Mouse (Mus musculus) heart, embryonic 14.5 days (tissue): ENCODE results near the gene Aox2. TPM values are rescaled to one million over a fixed set of nuclear protein-coding genes. Genes with fewer than 3 reads are reported as not detected.
"Not testable (repeated sequence)": the region's sequence is repeated elsewhere in the genome, so short reads cannot be mapped to it uniquely, and the experiment has no call there.

Experiments used
- ATAC-seq: fragments of 200-750 bp; cut with Nextera tagmentation; 2 replicates; pipeline ENCODE4 v1.8.0; 2017; ENCODE audit warnings: low read depth, moderate TSS enrichment; ENCODE audit not compliant: insufficient number of reproducible peaks, insufficient read depth, low FRiP score
- H3K27ac ChIP-seq, 2 experiments: fragments of 200-500 bp in 1 of 2; fragments of 300-500 bp in 1 of 2; sonication (generic) in 1 of 2; replicated peaks in 1 of 2; 2 replicates each; pipeline ENCODE4 v1.5.1; 2012 to 2014; ENCODE audit warnings: low read depth in 2 of 2, low read length in 2 of 2, control low read depth in 1 of 2, mild to moderate bottlenecking in 1 of 2, mixed read lengths in 1 of 2; ENCODE audit not compliant: control insufficient read depth in 1 of 2, insufficient read depth in 1 of 2
- H3K27me3 ChIP-seq: fragments of 300-500 bp; sonication (generic); 2 replicates; pipeline ENCODE4 v1.6.1; 2014; ENCODE audit warnings: mild to moderate bottlenecking, low read length, control low read depth; ENCODE audit not compliant: control insufficient read depth, insufficient read depth
- H3K36me3 ChIP-seq: fragments of 300-500 bp; sonication (generic); 2 replicates; pipeline ENCODE4 v1.6.1; 2014; ENCODE audit warnings: mild to moderate bottlenecking, control low read depth, low read length, mixed read lengths; ENCODE audit not compliant: control insufficient read depth, insufficient read depth
- H3K4me1 ChIP-seq, 2 experiments: fragments of 200-500 bp in 1 of 2; fragments of 300-500 bp in 1 of 2; sonication (generic) in 1 of 2; 2 replicates each; pipeline ENCODE4 v1.6.1; 2012 to 2014; ENCODE audit warnings: low read length in 2 of 2, control low read depth in 1 of 2, mixed read lengths in 1 of 2; ENCODE audit not compliant: control insufficient read depth in 2 of 2, insufficient read depth in 2 of 2
- H3K4me2 ChIP-seq: fragments of 300-500 bp; sonication (generic); 2 replicates; pipeline ENCODE4 v1.6.1; 2014; ENCODE audit warnings: mild to moderate bottlenecking, low read length
- H3K4me3 ChIP-seq, 2 experiments: fragments of 200-500 bp in 1 of 2; fragments of 300-500 bp in 1 of 2; sonication (generic) in 1 of 2; 2 replicates each; pipeline ENCODE4 v1.5.1; 2012 to 2014; ENCODE audit warnings: low read length in 2 of 2, mild to moderate bottlenecking in 2 of 2, control low read depth in 1 of 2, low read depth in 1 of 2, moderate library complexity in 1 of 2; ENCODE audit not compliant: control insufficient read depth in 1 of 2, insufficient read depth in 1 of 2
- H3K9ac ChIP-seq: fragments of 300-500 bp; sonication (generic); 2 replicates; pipeline ENCODE4 v1.6.1; 2014; ENCODE audit warnings: mild to moderate bottlenecking, low read length
- H3K9me3 ChIP-seq: fragments of 300-500 bp; sonication (generic); 2 replicates; pipeline ENCODE4 v1.6.1; 2016; ENCODE audit warnings: low read length, control low read depth; ENCODE audit not compliant: control insufficient read depth
- WGBS: fragments of 180-500 bp; shearing (Covaris S2); extraction: QIAGEN DNeasy Blood & Tissue Kit; methylation state at CpG from one replicate; pipeline ENCODE4 v1.1.7; 2014; 5-methylcytosine and 5-hydroxymethylcytosine counted together
- polyA plus RNA-seq: library from polyadenylated mRNA; unstranded; fragments of >200 nt; fragmentation: Nextera tagmentation; extraction: Ambion mirVana; gene quantifications from 2 replicates; pipeline ENCODE4 v1.2.1, GENCODE M21; 2014

Gene Aox2
- polyA plus RNA-seq, 1 experiment from 2014 or later = not detected

DNA sequence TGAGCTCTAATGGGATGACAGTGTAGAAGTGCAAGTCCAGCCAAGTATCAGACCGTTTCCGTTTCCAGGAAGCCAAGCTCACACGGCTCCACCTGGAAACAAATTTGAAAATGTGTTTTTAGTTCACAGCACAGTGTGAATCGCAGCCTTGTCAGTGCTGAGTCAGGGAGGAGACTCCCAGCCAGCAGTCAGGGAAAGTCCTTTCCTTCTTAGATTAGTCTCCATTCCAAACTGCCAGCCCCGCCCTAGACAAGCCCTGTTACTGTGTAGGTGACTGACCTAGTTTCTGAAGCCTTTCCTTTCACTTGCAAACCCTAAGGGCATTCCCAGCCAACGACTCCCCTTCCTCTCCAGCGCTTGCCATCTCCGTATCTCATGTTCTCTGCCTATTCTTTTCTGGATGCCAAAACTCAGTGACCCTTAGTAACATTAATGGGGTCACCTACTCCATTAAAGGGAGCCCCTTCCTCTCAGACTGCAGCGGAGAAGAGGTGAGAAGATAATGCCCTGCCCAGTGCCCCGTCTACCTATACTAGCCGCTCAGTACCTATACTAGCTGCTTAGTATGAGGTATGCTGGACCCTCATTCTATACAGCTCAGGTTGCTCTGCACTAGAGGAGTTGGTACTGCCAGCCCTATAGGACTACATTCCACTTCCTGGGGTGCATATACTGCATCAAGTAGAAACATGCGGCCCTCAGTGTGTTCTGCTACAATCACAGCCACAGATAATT, 88.8 kb downstream of the Aox2 start:
- peaks cover 3% of the 10 kb centered on the region; the same call in 1 of the 2 replicates for H3K9me3 ChIP-seq
- H3K4me1 ChIP-seq = peaks cover 2% of the 10 kb centered on the region in 2 experiments; a peak in 1 of 4 replicates
- H3K36me3 ChIP-seq = no peaks in the 10 kb centered on the region
- WGBS = 69% methylated on average over 12 of the region's 12 CpGs
- no peak for ATAC-seq
- H3K4me2 ChIP-seq = no peak overlapping the region
- no peak overlapping the region for H3K27ac ChIP-seq
- no peaks in the 10 kb centered on the region for H3K27me3 ChIP-seq
- H3K4me3 ChIP-seq = no peak overlapping the region
- H3K9ac ChIP-seq = no peak overlapping the region

DNA sequence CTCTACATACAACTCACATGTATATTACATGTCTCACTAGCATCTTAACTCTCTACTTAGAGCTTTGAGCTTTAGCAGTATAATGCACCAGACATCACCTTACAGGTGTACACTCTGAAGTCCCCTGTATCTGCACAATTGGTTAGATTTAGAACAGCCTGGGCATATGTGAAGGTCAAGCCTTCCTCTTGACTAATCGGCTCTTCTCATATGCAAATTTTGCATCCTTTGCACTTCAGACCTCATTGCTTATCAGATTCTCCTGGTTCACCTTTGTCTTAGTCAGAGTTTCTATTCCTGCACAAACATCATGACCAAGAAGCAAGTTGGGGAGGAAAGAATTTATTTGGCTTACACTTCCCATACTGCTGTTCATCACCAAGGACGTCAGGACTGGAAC, 91.6 kb downstream of the Aox2 start:
- ATAC-seq = no peak
- Histone ChIP-seq H3K9me3 (peaks cover 3% of the 10 kb centered on the region; the same call in 1 of the 2 replicates), H3K9ac (no peak overlapping the region), H3K27ac (no peak overlapping the region), H3K4me3 (no peak overlapping the region), H3K4me2 (no peak overlapping the region), H3K27me3 (no peaks in the 10 kb centered on the region), H3K36me3 (no peaks in the 10 kb centered on the region), H3K4me1 (no peaks in the 10 kb centered on the region)
- 72% methylated on average over 2 of the region's 2 CpGs for WGBS

DNA sequence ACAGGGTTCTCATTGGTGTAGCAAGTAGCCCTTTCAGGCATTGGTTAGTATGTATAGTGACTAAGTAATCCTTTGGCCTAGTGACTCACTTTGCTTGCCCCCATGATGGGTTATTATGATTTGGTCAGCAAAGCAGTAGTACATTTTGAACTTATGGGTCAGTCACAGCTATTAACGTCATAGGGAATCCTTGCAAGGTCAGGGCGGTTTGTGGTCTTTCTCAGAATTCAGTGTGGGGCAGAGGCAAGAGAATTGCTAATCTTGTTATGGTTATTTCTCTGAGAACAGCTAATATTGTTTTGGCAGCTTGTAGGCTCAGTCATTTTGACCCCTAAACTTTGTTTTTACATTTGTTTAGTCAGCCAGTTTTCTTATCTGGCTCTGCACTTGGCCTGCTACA, 96.1 kb downstream of the Aox2 start:
- not testable (repeated sequence) for H3K36me3 ChIP-seq, H3K9me3 ChIP-seq, H3K4me3 ChIP-seq, ATAC-seq, H3K9ac ChIP-seq, H3K27ac ChIP-seq, H3K4me2 ChIP-seq, H3K27me3 ChIP-seq, H3K4me1 ChIP-seq
- 80% methylated on average over 2 of the region's 2 CpGs for WGBS

DNA sequence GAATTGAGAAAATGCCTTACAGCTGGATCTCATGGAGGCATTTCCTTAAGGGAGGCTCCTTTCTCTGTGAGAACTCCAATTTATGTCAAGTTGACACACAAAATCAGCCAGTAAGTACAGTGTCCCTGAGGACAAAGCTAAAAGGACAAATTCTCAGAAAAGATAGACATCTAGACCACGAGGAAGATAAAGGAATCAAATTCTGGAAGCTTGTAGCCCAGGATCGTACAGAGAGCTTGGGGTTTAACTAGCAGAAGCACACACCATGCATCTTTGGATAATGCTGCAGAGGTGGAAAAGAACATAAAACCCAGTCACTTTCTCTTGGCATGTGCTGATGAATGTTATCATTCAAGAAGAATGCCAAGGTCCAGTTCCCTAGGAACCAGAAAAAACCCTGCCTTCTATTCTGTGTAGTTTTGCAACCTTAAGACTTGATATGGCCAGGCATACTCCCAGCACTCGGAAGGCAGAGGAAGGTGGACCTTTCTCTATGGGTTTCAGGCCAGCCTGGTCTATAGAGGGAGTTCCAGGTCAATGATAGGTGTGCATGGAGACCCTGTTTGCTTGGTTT, 97.5 kb downstream of the Aox2 start:
- H3K9me3 ChIP-seq = no peaks in the 10 kb centered on the region
- H3K4me3 ChIP-seq = no peak overlapping the region
- no peaks in the 10 kb centered on the region for H3K27me3 ChIP-seq
- no peaks in the 10 kb centered on the region for H3K4me1 ChIP-seq
- H3K9ac ChIP-seq = no peak overlapping the region
- WGBS = 63% methylated on average over 3 of the region's 3 CpGs
- no peak overlapping the region for H3K27ac ChIP-seq
- H3K4me2 ChIP-seq = no peak overlapping the region
- no peak for ATAC-seq
- no peaks in the 10 kb centered on the region for H3K36me3 ChIP-seq

DNA sequence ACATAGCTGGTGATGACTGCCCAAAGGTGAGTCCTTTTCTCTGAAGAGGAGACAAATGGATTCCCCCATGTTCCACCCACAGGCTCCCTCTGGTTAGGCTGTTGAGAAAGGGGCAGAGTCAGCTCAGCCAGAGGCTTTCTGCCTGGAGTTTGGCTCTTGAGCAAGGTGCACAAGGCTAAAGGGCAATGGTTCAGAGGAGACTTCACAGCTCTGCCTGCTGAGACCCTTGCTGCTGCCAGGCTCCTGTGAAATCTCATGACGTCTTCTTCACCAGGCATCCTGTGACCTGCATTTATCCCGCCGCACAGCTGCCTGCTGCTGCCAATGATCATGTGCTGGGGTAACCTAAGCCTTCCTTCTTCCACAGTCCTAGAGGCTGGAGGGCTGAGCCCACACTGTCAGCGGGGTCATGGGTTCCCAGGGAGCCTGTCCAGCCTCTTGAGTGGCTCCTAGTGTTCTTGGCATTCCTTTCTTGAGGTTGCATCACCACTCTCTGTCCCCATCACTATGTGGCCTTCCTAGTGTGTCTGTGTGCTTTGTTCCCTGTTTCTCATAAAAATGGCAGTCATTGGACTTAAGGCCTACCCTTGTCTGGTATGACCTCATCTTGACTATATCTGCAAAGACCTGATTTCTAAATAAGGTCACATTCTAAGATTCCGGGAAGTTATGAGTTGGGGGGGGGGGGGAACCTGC, 104.6 kb downstream of the Aox2 start:
- no peak for ATAC-seq
- H3K4me1 ChIP-seq = no peaks in the 10 kb centered on the region
- H3K27ac ChIP-seq = no peak overlapping the region
- no peaks in the 10 kb centered on the region for H3K27me3 ChIP-seq
- no peaks in the 10 kb centered on the region for H3K36me3 ChIP-seq
- no peak overlapping the region for H3K9ac ChIP-seq
- H3K4me2 ChIP-seq = no peak overlapping the region
- 60% methylated on average over 5 of the region's 5 CpGs for WGBS
- H3K9me3 ChIP-seq = no peaks in the 10 kb centered on the region
- H3K4me3 ChIP-seq = no peak overlapping the region

DNA sequence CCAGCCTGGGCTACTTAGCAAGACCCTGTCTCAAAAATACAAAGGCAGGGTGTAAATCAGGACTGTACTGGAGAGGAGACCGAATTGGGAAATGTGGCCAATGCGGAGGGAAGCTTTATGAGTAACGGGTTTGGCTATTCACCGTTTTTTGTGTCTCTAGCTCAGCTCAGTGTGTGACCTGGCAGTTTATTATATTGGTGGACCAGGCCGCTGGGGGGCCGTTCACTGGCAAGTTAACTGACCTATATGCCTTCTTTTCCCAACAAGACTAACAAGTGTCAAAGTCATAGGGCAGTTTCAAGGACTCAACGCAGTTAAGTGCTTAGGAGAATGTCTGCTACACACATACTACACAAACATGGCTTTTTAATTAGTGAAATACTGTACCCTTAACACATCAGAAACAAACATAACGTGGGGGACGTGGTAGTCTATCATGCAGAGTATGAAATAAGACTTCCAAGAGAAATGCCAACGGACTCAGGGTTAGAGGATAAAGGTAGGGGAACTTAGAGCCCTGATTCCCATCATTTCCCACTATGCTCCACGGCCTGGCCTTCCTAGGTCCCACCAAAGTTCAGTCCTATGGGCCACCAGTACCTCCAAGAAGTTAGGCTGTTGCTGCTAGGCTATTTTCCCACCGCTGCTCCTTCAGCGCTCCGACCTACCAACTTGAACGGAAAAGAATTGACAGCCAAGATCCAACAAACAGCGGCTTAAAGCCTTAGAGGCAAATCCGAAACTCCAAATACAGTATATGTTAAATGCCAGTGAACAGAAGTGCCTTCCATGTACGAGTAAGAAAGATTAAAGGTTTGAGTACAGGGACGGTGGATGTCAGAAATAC, 113.5 kb downstream of the Aox2 start:
- Histone ChIP-seq H3K9ac (peak overlapping the region; percentile 97), H3K9me3 (no peaks in the 10 kb centered on the region), H3K4me1 (peaks cover 5 to 11% of the 10 kb centered on the region in 2 experiments; a peak in 2 of 4 replicates), H3K4me2 (peak overlapping the region; percentile 76), H3K27me3 (no peaks in the 10 kb centered on the region), H3K27ac (peak overlapping the region; percentile 95 to 99), H3K4me3 (peak overlapping the region; percentile 91 to 94), H3K36me3 (peaks cover 22% of the 10 kb centered on the region)
- 44% methylated on average over 19 of the region's 19 CpGs for WGBS
- no peak for ATAC-seq

DNA sequence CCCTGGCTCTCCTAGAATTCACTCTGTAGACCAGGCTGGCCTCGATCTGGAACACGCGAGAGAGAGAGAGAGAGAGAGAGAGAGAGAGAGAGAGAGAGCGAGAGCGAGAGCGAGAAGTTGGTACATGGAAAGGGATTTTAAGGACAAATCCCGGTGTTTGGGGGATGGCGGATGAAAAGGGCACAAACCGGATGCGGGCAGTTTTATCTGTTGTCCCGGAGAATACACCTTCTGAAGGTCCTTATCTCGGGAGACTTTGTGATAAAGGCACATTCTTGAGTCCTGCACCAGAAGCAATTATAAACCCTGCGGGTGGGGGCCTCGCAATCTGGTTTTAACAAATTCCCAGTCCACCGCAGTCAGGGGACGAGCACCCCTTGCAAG, 114.1 kb downstream of the Aox2 start:
- peaks cover 28% of the 10 kb centered on the region for H3K36me3 ChIP-seq
- under 1% methylated on average over 16 of the region's 16 CpGs for WGBS
- ATAC-seq = no peak
- H3K27me3 ChIP-seq = no peaks in the 10 kb centered on the region
- peak overlapping the region; percentile 76 for H3K4me2 ChIP-seq
- peak overlapping the region; percentile 95 to 99 for H3K27ac ChIP-seq
- H3K9me3 ChIP-seq = no peaks in the 10 kb centered on the region
- H3K9ac ChIP-seq = peak overlapping the region; percentile 97
- peak overlapping the region; percentile 91 to 94 for H3K4me3 ChIP-seq
- peaks cover 5 to 11% of the 10 kb centered on the region in 2 experiments; a peak in 2 of 4 replicates for H3K4me1 ChIP-seq
